Mouse (Mus musculus): Measurements from ENCODE around the gene Dnali1. TPM values are rescaled to one million over a fixed set of nuclear protein-coding genes. Genes with fewer than 3 reads are reported as not detected.

Dnali1 gene
- total RNA-seq, 2 experiments from 2014 or later, result 0.28 to 0.50 TPM

GRCm38 (mm10) chr4:125055385-125055784, 10.1 kb downstream of the Dnali1 start:
- peak; percentile 17 for DNase-seq (ENCODE audit: low spot score in 2 of 2)
- intact Hi-C loops (cut with DNase I), result no loop called here

DNA sequence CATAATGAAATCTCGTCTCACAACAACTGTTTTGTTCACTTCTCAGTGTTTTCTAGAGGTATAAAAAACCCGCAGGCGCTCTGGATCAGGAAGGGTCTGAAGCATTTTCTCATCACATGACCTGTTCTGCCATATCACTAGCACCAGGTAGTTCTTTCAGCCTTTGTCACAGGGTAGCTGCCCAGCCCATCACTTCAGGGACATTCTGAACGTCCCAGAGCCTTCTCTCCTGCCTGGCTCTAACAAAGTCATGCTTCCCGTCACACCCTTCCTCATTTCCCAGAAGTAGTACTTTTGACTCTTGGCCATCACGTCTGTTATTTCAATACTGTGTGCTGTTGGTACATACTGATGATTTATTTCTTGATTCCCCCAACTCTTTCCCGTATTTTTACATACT, 21.0 kb downstream of the Dnali1 start:
- intact Hi-C loops (cut with DNase I), result no loop called here
- DNase-seq (ENCODE audit: low spot score in 2 of 2), result no peak

- no peak for DNase-seq (ENCODE audit: low spot score in 2 of 2)
- intact Hi-C loops (cut with DNase I), result no loop called here
Observed at GRCm38 (mm10) chr4:125034341-125034740, 31.2 kb downstream of the Dnali1 start.

- intact Hi-C loops (cut with DNase I), result no loop called here
- peak; percentile 93 to 95 for DNase-seq (ENCODE audit: low spot score in 2 of 2)
Observed at GRCm38 (mm10) chr4:125029891-125030614, 35.5 kb downstream of the Dnali1 start.

GRCm38 (mm10) chr4:125020780-125021538, 44.5 kb downstream of the Dnali1 start:
- peak in 1 of 2 experiments; percentile 77 for DNase-seq (ENCODE audit: low spot score in 2 of 2)
- intact Hi-C loops (cut with DNase I), result loop anchor here (2.0 kb wide), 1 partner anchor 36 kb away; no protein-coding TSS in a partner anchor

DNA sequence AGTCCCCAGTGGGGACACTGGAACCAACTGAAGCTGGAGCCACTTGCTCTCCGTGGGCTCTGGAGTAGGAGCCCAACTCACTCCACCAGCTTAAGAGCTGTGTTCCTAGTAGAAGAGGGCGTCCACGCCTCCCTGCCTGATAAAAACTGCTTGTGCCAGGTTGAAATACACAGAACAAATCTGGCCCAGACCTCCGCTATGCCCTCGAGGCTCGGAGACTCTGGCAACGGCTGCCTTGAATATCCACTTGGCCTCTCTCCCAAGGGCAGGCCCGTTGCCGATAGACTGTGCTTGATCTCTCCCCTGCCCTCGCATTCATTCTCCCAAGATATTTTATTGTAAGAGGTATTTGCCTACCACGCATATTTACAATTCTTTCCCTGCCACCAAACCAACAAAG, 48.1 kb downstream of the Dnali1 start:
- DNase-seq (ENCODE audit: low spot score in 2 of 2), result no peak
- intact Hi-C loops (cut with DNase I), result no loop called here

DNA sequence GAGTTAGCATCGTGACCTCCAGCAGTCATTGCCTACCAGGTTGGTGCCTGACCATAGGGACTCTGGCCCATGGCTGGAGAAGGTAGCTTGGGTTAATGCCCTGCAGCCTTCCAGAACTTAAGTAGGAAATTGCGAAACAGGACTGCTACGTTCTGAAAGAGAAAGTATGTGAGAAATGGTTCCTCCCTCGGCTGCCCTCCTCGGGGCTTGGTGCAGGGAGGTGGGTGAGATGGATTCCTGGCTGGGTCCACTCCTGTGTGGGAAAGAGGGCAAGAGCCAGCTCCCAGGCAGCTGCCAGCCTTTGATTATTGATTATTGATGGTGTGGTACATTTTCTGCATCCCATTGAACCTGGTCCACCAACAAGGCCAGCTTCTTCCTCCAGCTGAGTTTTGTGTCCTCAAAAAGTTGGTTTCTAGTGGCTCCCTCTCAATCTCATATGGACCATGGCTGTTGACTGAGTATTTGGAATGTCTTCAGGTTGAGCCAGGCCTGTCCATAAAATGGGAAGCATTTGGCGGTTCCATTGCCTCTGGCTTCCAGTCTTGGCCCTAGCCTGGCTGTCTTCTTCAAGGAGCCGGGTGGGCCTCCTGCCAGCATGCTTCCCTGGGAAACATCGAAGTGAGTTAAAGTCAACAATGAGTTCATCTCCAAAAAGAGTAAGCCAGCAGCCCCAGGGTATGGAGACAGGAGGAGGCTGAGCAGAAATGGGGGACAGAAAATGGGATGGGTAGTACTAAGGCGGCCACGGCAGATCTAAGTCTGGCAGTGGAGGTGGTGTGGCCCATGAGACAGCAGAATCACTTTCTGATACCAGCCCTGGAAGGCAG, 49.5 kb downstream of the Dnali1 start, which contains the start of gene Gnl2:
Gene Gnl2 (plus strand): TSS at position 780 of the 830 bp plus-strand sequence.
- intact Hi-C loops (cut with DNase I), result no loop called here
- DNase-seq (ENCODE audit: low spot score in 2 of 2), result no peak

- peak in 1 of 2 experiments; percentile 48 for DNase-seq (ENCODE audit: low spot score in 2 of 2)
- intact Hi-C loops (cut with DNase I), result no loop called here
Observed at GRCm38 (mm10) chr4:125008712-125009111, 56.8 kb downstream of the Dnali1 start.

- intact Hi-C loops (cut with DNase I), result no loop called here
- DNase-seq (ENCODE audit: low spot score in 2 of 2), result no peak
Observed at GRCm38 (mm10) chr4:125008220-125008619, 57.3 kb downstream of the Dnali1 start.

DNA sequence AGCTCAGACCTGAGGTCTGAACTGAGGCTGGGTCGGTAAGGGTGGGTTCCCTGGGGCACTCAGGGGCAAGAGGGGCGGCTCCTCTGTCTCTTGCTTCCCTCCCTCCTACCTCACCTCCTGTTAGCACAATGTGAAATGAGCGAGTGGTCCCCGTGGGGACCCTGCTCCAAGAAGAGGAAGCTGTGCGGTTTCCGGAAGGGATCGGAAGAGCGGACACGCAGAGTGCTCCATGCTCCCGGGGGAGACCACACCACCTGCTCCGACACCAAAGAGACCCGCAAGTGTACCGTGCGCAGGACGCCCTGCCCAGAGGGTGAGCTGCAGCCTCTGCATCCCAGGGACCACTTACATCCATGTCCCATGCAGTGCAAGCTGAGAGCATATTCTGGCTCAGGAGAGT, 58.0 kb downstream of the Dnali1 start:
- intact Hi-C loops (cut with DNase I), result no loop called here

More for the DNA sequence above, 58.0 kb downstream of the Dnali1 start:
- no peak for DNase-seq (ENCODE audit: low spot score in 2 of 2)

Other genes with a start within 250 kb of the Dnali1 start
- 10 to 100 TPM; 30.6 to 34.9 TPM for gene Yrdc, start 215.0 kb downstream of the Dnali1 start, total RNA-seq (2021)
- gene 1110065P20Rik, start 214.5 kb downstream of the Dnali1 start, total RNA-seq (2021), result 10 to 100 TPM; 73.5 to 74.0 TPM
- 10 to 100 TPM; 49.2 to 51.7 TPM for gene Maneal, start 203.5 kb downstream of the Dnali1 start, total RNA-seq (2021)
- gene Epha10, start 184.8 kb downstream of the Dnali1 start, total RNA-seq (2021), result 10 to 100 TPM; 46.6 to 49.7 TPM
- 10 to 100 TPM; 17.9 TPM for gene 9930104L06Rik, start 128.7 kb downstream of the Dnali1 start, total RNA-seq (2021)
- 1 to 10 TPM; 1.2 to 1.6 TPM for gene Cdca8, start 126.4 kb downstream of the Dnali1 start, total RNA-seq (2021)
- 10 to 100 TPM; 12.7 to 13.2 TPM for gene Rspo1, start 79.3 kb downstream of the Dnali1 start, total RNA-seq (2021)
- 10 to 100 TPM; 55.4 to 62.6 TPM for gene Gnl2, start 49.1 kb downstream of the Dnali1 start, total RNA-seq (2021)
- 10 to 100 TPM; 13.8 to 14.1 TPM for gene Snip1, start 969 bp upstream of the Dnali1 start, total RNA-seq (2021)
- 100 to 1,000 TPM; 121 to 124 TPM for gene Meaf6, start 19.4 kb upstream of the Dnali1 start, total RNA-seq (2021)
- gene Zc3h12a, start 62.1 kb upstream of the Dnali1 start, total RNA-seq (2021), result 1 to 10 TPM; 1.1 to 1.2 TPM